Mouse (Mus musculus): ENCODE data around the gene Pgm1.

DNA sequence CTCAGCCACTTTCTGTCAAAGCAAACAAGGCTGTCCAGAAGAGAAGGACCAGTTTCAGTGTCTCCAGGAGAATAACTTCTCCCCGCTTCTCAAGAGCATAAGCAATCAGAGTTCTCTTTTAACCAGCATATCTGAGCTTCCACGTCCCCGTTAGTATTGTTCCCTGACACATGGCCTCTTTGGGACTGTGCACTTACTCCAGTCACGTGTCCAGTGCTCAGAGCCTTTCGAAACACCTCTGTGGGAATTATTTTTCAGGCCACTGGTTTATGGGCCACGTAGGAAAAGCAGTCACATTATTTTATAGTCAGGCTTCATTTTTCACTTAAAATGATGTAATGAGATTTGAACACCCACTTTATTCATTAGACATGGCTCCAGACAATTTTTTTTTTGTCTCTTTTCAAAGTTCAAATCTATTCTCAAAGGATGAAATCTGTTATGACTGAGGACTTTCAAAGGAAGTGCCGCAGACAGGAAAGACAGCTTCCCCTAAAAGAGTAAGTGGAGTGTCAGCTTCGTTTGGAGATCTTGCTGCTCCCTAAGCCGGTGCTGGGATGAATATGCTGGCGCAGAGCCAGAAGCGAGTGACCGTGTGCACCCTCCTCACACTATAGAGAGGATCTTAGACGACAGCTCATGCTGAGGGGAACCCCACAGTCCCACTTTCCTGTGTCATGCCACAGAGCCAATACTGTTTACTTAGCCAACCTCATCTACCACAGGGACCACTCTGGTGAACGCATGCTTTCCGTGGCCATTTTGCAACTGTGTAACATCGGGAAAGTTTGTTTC lies 10.7 kb downstream of the Pgm1 start:
- no peak for TF ChIP-seq POLR2A (IDR thresholded peaks at IDR 0.05; ENCODE audit: borderline replicate concordance, insufficient read depth, low read length)
- TF ChIP-seq CTCF (IDR thresholded peaks at IDR 0.05; ENCODE audit: borderline replicate concordance, insufficient read depth, low read depth, low read length) = no peak
